Mouse (Mus musculus) limb, embryonic 14.5 days (tissue): Measurements from ENCODE around the gene Rnf123. TPM values are rescaled to one million over a fixed set of nuclear protein-coding genes. Genes with fewer than 3 reads are reported as not detected.
A peak's percentile ranks its signal among the peaks of the same experiment; 100 is the strongest.

ENCODE experiments used
- ATAC-seq: fragments of 200-750 bp; cut with Nextera tagmentation; 2 replicates; pipeline ENCODE4 v1.8.0; 2017; ENCODE audit warnings: low read depth, moderate number of reproducible peaks, moderate TSS enrichment; ENCODE audit not compliant: low FRiP score
- DNase-seq: peaks from one replicate; pipeline ENCODE4 v3.0.0-alpha.2; 2015; ENCODE audit warnings: low spot score
- H3K27ac ChIP-seq: fragments of 300-500 bp; sonication (generic); replicated peaks from 2 replicates; pipeline ENCODE4 v1.5.1; 2014; ENCODE audit warnings: low read depth, mild to moderate bottlenecking, low read length, moderate library complexity, mixed read lengths
- H3K27me3 ChIP-seq: fragments of 300-500 bp; sonication (generic); 2 replicates; pipeline ENCODE4 v1.6.1; 2014; ENCODE audit warnings: low read length, mixed read lengths; ENCODE audit not compliant: control insufficient read depth, insufficient read depth
- H3K36me3 ChIP-seq: fragments of 300-500 bp; sonication (generic); 2 replicates; pipeline ENCODE4 v1.6.1; 2014; ENCODE audit warnings: mild to moderate bottlenecking, low read length, moderate library complexity, mixed read lengths; ENCODE audit not compliant: control insufficient read depth, insufficient read depth
- H3K4me1 ChIP-seq: fragments of 300-500 bp; sonication (generic); 2 replicates; pipeline ENCODE4 v1.6.1; 2014; ENCODE audit warnings: antibody characterized with exemption, low read length, mixed read lengths; ENCODE audit not compliant: control insufficient read depth, insufficient read depth
- H3K4me2 ChIP-seq: fragments of 300-500 bp; sonication (generic); replicated peaks from 2 replicates; pipeline ENCODE4 v1.6.1; 2014; ENCODE audit warnings: low read depth, mild to moderate bottlenecking, low read length, moderate library complexity; ENCODE audit not compliant: severe bottlenecking
- H3K4me3 ChIP-seq: fragments of 300-500 bp; sonication (generic); replicated peaks from 2 replicates; pipeline ENCODE4 v1.5.1; 2014; ENCODE audit warnings: low read length
- H3K9ac ChIP-seq: fragments of 300-500 bp; sonication (generic); 2 replicates; pipeline ENCODE4 v1.6.1; 2014; ENCODE audit warnings: mild to moderate bottlenecking, low read depth, low read length, moderate library complexity; ENCODE audit not compliant: severe bottlenecking
- H3K9me3 ChIP-seq: fragments of 300-500 bp; sonication (generic); 2 replicates; pipeline ENCODE4 v1.6.1; 2016; ENCODE audit warnings: low read length; ENCODE audit not compliant: control insufficient read depth
- POLR2A ChIP-seq: fragments of 200-500 bp; IDR thresholded peaks from 2 replicates; pipeline ENCODE4 v1.8.0; 2012; ENCODE audit warnings: inconsistent platforms, mild to moderate bottlenecking, moderate library complexity, borderline replicate concordance; ENCODE audit not compliant: insufficient read depth, insufficient read length; ENCODE audit errors: extremely low read depth
- WGBS: fragments of 180-500 bp; shearing (Covaris S2); extraction: QIAGEN DNeasy Blood & Tissue Kit; methylation state at CpG from one replicate; pipeline ENCODE4 v1.1.7; 2014; 5-methylcytosine and 5-hydroxymethylcytosine counted together
- polyA plus RNA-seq, 2 experiments: library from polyadenylated mRNA; depleted of rRNA in 1 of 2; stranded (reverse) in 1 of 2; unstranded in 1 of 2; fragments of >200 nt; fragmentation: Nextera tagmentation in 1 of 2; extraction: Ambion mirVana in 1 of 2; gene quantifications; 2 replicates each; pipeline versions ENCODE4 v1.2.1 to v1.2.3; 2012 to 2014

The Rnf123 gene
- polyA plus RNA-seq, 2 experiments, result 32.4 to 67.9 TPM

DNA sequence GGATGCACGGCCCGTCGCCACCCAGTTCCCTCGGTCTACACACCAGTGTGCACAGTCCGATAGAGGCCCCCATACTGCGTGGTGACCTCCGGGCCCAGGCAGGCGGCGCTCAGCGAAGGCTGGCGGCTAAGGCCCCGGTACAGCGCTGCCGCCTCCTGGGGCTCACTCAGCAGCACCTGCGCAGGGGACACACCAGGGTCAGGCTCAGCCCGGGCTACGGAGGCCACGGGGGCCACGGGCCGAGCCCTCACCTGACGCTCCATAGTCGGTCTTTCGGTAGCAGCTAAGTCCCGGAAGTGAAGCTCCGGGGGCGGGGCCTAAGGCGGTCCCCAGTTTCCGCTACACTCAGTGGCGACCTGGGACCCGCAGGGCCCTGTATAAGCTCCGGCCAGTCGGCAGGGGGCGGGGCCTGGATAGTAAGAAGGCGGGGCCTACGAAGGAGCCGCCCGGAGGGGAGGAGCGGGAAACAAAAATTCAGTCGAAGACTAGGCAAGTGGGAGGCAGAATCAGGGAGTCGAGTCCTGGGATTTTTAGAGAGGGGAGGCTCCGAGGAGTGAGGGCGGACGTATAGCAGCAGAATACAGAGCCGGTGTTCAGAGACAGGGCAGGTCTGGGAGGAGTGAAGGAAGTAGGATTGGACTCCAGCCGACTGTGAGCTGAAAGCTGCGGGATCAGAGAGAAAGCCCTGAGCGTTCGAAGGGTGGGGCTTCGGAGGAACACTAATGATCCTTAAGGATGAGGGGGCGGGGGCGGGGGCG, 11.2 kb upstream of the Rnf123 start, which contains the start of gene Apeh:
Gene Apeh (minus strand): TSS at position 423 of the 758 bp plus-strand sequence.
- peak within 1 kb of the TSS; percentile 69 for H3K4me2 ChIP-seq
- H3K9ac ChIP-seq, result peak within 1 kb of the TSS; percentile 62
- 0 out of 2 replicates have a peak, but pooled peaks cover 9% of the 10 kb centered on the region for H3K4me1 ChIP-seq
- no peaks in the 10 kb centered on the region for H3K9me3 ChIP-seq
- peak; percentile 92 for DNase-seq
- peak within 1 kb of the TSS; percentile 56 for H3K4me3 ChIP-seq
- H3K36me3 ChIP-seq, result peaks cover 32% of the 10 kb centered on the region
- ATAC-seq, result peak; percentile 92
- H3K27ac ChIP-seq, result peak within 1 kb of the TSS; percentile 63; the same call in 1 of the 2 replicates
- WGBS, result under 1% methylated on average over 52 of the region's 52 CpGs
- no peaks in the 10 kb centered on the region for H3K27me3 ChIP-seq
- TF ChIP-seq POLR2A, result 0 out of 2 replicates have a peak, but pooled peaks have one; percentile 12

DNA sequence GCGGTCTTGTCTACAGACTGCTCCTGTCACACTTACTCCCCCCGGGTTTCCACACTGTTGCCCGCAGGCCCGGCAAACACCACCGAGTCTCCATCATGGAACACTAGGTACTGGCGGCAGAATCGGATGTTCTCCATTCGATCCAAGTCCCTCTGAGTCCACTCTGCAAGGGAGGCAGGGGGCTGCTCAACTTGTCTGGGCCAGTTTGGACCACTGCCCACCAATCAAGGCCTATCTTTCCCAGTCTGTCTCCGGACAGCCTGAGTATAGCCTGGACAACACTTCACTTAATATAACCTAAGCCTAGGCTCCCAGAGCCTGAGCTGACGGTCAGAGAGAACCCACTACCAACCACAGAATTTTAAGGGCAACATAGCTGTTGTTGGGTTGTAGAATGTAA, 10.4 kb upstream of the Rnf123 start:
- Histone ChIP-seq H3K27ac (no peak overlapping the region), H3K36me3 (peaks cover 39% of the 10 kb centered on the region), H3K4me1 (0 out of 2 replicates have a peak, but pooled peaks cover 9% of the 10 kb centered on the region), H3K9me3 (no peaks in the 10 kb centered on the region), H3K4me3 (peak overlapping the region; percentile 56), H3K4me2 (peak overlapping the region; percentile 69), H3K27me3 (no peaks in the 10 kb centered on the region), H3K9ac (peak overlapping the region; percentile 62)
- 66% methylated on average over 10 of the region's 10 CpGs for WGBS
- DNase-seq, result no peak
- TF ChIP-seq POLR2A, result no peak
- no peak for ATAC-seq

DNA sequence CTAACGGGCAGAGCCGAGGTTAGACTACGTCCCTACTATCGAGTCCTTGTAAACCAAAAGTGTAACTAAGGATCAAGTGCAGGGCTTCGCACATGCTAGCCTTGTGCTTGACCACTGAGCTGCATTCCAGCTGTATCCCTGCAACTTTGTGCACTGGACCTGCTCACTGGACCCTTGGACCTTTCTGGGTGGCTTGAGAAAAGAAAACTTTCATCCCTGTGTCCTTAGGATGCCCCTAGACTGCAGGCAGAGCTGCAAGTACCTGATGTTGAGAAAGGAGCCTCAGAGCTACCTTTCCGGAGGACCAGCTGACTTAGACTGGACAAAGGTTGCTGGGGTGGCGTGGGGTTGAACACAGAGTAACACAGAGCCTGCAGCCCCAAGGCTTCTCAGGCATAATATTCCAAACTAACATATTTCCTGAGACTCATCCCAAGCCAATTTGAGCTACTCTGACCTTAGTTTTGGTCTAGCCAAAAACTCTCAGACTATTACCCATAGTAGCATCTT, 7.5 kb upstream of the Rnf123 start:
- Histone ChIP-seq H3K9me3 (no peaks in the 10 kb centered on the region), H3K9ac (no peak overlapping the region), H3K36me3 (peaks cover 68% of the 10 kb centered on the region), H3K27me3 (no peaks in the 10 kb centered on the region), H3K27ac (no peak overlapping the region), H3K4me1 (0 out of 2 replicates have a peak, but pooled peaks cover 9% of the 10 kb centered on the region), H3K4me2 (no peak overlapping the region), H3K4me3 (no peak overlapping the region)
- DNase-seq, result no peak
- ATAC-seq, result no peak
- WGBS, result 90% methylated on average over 7 of the region's 7 CpGs
- no peak for TF ChIP-seq POLR2A

DNA sequence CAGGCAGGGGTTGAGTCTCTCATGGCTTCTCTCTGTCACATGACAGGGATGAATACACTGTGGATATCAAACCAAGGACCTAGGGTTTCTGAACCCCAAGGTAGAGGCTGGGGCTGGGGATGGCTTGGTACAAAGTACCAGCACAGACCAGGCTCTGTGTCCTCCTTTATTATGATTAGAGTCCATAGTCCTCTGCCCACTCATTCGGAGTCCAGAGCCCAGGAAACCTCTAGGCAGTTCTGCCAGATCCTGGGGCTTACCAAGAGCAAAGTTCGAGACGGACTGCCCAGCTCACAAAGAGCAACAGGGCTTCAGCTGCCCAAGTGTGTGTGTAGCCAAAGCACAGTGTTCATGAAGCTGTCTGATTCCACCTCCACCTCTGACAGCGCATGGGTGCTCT, 2.1 kb upstream of the Rnf123 start:
- H3K4me1 ChIP-seq, result peaks cover 5% of the 10 kb centered on the region

DNA sequence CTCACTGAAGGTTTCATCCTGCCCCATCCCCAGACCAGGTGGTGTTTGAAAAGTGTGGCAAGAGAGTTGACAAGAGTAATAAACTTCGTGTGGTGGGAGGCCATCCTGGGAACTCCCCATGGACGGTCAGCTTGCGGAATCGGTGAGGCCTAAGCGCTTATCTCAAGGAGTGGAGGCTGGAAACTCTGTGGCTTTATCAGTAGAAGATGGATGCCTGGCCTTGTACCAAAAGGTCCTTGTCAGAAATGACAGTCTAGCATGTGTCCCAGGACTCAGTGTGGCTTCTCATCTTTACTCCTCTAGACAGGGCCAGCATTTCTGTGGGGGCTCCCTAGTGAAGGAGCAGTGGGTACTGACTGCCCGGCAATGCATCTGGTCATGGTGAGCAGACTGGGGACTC, 415 bp upstream of the Rnf123 start:
- DNase-seq, result no peak
- WGBS, result 83% methylated on average over 6 of the region's 6 CpGs
- Histone ChIP-seq H3K4me2 (no peak overlapping the region), H3K27me3 (peaks cover 20% of the 10 kb centered on the region; the same call in 1 of the 2 replicates), H3K9ac (no peak overlapping the region), H3K4me3 (no peak overlapping the region), H3K9me3 (no peaks in the 10 kb centered on the region), H3K36me3 (peaks cover 46% of the 10 kb centered on the region), H3K4me1 (peaks cover 11% of the 10 kb centered on the region), H3K27ac (no peak overlapping the region)
- ATAC-seq, result no peak
- TF ChIP-seq POLR2A, result no peak

More for the DNA sequence above, 2.1 kb upstream of the Rnf123 start:
- Histone ChIP-seq H3K9me3 (no peaks in the 10 kb centered on the region), H3K27me3 (peaks cover 20% of the 10 kb centered on the region; the same call in 1 of the 2 replicates), H3K9ac (no peak overlapping the region), H3K4me3 (no peak overlapping the region), H3K27ac (no peak overlapping the region), H3K4me2 (no peak overlapping the region), H3K36me3 (peaks cover 63% of the 10 kb centered on the region)
- no peak for DNase-seq
- 93% methylated on average over 4 of the region's 4 CpGs for WGBS
- no peak for ATAC-seq
- TF ChIP-seq POLR2A, result no peak
